Mouse (Mus musculus): Measurements from ENCODE around the gene Plin2. TPM values are rescaled to one million over a fixed set of nuclear protein-coding genes. Genes with fewer than 3 reads are reported as not detected.
"Not testable (repeated sequence)": the region's sequence is repeated elsewhere in the genome, so short reads cannot be mapped to it uniquely, and the experiment has no call there.

The Plin2 gene
- polyA plus RNA-seq, 1 experiment from 2014 or later: 144 TPM

DNA sequence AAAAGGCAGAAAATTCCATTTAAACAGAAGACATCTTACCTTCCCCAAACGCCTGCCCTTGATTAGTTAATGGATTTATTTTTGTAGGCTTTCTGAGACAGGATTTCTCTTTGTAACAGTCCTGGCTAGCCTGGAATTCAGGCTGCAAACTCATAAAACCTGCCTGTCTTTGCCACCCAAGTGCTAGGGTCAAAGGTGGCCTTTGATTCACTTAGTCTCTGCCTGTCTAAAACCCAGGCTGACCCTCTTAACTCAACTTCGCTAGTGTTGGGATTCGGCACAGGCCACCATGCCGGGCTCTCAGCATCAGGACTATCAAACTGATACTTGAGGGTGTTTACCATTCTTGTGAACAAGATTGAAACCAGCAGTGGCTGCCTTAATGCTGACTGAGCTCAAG, 38.0 kb downstream of the Plin2 start:
- no peak for ATAC-seq (ENCODE audit: low read depth)
- H3K9ac ChIP-seq: no peak overlapping the region

DNA sequence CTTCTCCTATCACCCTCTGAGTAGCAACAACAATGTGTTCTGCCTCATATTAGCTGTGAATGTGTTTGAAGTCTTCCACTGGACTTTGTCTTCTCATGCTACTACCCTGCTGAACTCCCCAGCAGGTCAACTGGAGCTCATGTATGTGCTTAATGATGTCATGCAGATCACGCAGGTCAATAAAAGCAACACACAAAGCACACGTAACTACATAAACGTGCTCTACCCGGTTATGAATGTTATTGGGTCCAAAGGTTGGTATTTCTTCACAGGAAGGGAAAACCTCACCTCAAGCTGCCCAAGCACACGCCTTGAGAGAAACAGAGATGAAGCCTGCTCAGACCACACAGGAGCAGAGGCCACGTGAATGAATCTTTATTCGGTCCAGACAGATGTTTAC, 43.4 kb downstream of the Plin2 start:
- H3K36me3 ChIP-seq; H3K27ac ChIP-seq; ATAC-seq (ENCODE audit: low read depth); H3K9me3 ChIP-seq (replicated peaks); H3K4me2 ChIP-seq; DNase-seq; H3K4me1 ChIP-seq (replicated peaks); H3K4me3 ChIP-seq (replicated peaks); H3K9ac ChIP-seq; H3K27me3 ChIP-seq: not testable (repeated sequence)
- WGBS (ENCODE audit: insufficient replicate concordance): 73% methylated on average over 7 of the region's 7 CpGs

More for the DNA sequence above, 38.0 kb downstream of the Plin2 start:
- Histone ChIP-seq H3K9me3 (replicated peaks) (no peaks in the 10 kb centered on the region), H3K4me1 (replicated peaks) (peaks cover 38% of the 10 kb centered on the region), H3K27me3 (no peaks in the 10 kb centered on the region), H3K27ac (no peak overlapping the region), H3K4me3 (replicated peaks) (no peak overlapping the region), H3K36me3 (no peaks in the 10 kb centered on the region), H3K4me2 (no peak overlapping the region)
- 80% methylated on average over 4 of the region's 4 CpGs for WGBS (ENCODE audit: insufficient replicate concordance)
- no peak for DNase-seq

DNA sequence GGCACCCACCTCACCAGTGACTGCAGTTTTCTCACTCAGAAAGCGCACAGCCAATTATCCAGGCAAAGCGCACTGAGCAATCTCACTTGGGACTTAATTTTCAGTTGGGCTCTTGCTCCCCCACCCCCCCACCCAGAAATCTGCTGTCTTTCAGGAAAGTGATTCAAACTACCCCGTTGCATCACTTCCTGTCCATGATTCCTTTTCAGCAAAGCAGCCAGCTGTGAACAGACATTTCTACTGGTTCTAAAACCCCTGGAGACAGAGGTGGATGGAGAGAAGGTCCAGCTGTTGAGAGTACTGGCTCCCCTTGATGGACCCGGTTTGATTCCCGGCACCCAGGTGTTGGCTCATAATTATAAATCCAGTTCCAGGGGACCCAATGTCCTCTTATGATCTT, 44.4 kb downstream of the Plin2 start:
- no peak overlapping the region for H3K9ac ChIP-seq
- H3K9me3 ChIP-seq (replicated peaks): no peaks in the 10 kb centered on the region
- no peaks in the 10 kb centered on the region for H3K36me3 ChIP-seq
- ATAC-seq (ENCODE audit: low read depth) (no peak), DNase-seq (no peak)
- WGBS (ENCODE audit: insufficient replicate concordance): 68% methylated on average over 5 of the region's 5 CpGs
- H3K27me3 ChIP-seq: no peaks in the 10 kb centered on the region
- H3K4me3 ChIP-seq (replicated peaks): no peak overlapping the region
- no peak overlapping the region for H3K4me2 ChIP-seq
- no peaks in the 10 kb centered on the region for H3K4me1 ChIP-seq (replicated peaks)
- no peak overlapping the region for H3K27ac ChIP-seq

DNA sequence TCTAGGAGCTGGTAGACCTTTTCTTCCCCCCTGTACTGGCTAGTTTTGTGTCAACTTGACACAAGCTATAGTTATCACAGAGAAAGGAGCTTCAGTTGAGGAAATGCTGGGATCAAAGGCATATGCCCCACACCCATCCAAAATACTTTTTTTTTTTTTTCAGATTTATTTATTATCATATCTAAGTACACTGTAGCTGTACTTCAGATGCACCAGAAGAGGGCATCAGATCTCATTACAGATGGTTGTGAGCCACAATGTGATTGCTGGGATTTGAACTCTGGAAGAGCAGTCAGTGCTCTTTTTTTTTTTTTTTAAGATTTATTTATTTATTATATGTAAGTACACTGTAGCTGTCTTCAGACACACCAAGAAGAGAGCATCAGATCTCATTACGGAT, 47.3 kb downstream of the Plin2 start:
- WGBS (ENCODE audit: insufficient replicate concordance): 70% methylated on average over 1 of the region's 1 CpGs
- not testable (repeated sequence) for H3K27ac ChIP-seq; DNase-seq; H3K9ac ChIP-seq; H3K27me3 ChIP-seq; H3K36me3 ChIP-seq; H3K4me3 ChIP-seq (replicated peaks); H3K4me1 ChIP-seq (replicated peaks); H3K9me3 ChIP-seq (replicated peaks); ATAC-seq (ENCODE audit: low read depth); H3K4me2 ChIP-seq

DNA sequence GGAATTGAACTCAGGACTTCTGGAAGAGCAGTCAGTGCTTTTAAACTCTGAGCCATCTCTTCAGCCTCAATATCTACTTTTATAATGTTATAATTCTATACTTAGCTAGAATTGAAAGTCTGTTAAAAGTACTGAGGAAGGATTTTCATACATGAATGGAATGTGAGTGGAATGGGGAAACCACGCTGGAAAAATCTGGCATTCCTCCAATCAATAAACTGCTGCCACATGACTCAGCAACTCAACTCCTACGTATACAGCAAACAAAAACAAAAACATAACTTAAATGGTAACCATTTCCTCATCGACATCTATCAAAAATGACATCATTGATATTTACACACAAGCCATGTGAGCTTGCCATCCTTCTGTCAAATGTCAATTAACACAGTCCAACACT, 47.7 kb downstream of the Plin2 start:
- WGBS (ENCODE audit: insufficient replicate concordance): 63% methylated on average over 3 of the region's 3 CpGs

DNA sequence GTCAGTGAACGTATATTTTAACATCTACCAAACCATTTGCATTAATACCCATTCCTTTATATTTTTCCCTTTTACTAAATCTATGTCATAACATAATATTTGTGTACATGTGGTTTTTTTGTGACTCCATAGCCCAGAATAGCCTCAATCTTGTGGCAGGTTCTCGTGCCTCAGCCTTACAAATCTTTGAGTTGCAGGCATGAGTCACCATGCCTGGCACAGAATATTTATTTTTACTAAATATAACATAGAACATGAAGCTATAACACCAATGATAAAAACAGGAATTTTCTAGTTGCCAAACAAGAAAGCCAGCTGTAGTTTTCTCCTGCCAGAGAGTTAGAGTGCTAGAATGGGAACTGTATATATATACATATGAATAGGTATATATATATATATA, 49.4 kb downstream of the Plin2 start:
- Histone ChIP-seq H3K36me3 (no peaks in the 10 kb centered on the region), H3K4me3 (replicated peaks) (no peak overlapping the region), H3K4me2 (no peak overlapping the region), H3K9me3 (replicated peaks) (no peaks in the 10 kb centered on the region), H3K27ac (no peak overlapping the region), H3K9ac (no peak overlapping the region), H3K27me3 (no peaks in the 10 kb centered on the region), H3K4me1 (replicated peaks) (no peaks in the 10 kb centered on the region)
- WGBS (ENCODE audit: insufficient replicate concordance): 55% methylated on average over 2 of the region's 2 CpGs
- DNase-seq (no peak), ATAC-seq (ENCODE audit: low read depth) (no peak)

More for the DNA sequence above, 47.7 kb downstream of the Plin2 start:
- Histone ChIP-seq H3K4me3 (replicated peaks) (no peak overlapping the region), H3K36me3 (no peaks in the 10 kb centered on the region), H3K9me3 (replicated peaks) (no peaks in the 10 kb centered on the region), H3K27ac (no peak overlapping the region), H3K4me1 (replicated peaks) (no peaks in the 10 kb centered on the region), H3K9ac (no peak overlapping the region), H3K27me3 (no peaks in the 10 kb centered on the region), H3K4me2 (no peak overlapping the region)
- ATAC-seq (ENCODE audit: low read depth) (no peak), DNase-seq (no peak)

DNA sequence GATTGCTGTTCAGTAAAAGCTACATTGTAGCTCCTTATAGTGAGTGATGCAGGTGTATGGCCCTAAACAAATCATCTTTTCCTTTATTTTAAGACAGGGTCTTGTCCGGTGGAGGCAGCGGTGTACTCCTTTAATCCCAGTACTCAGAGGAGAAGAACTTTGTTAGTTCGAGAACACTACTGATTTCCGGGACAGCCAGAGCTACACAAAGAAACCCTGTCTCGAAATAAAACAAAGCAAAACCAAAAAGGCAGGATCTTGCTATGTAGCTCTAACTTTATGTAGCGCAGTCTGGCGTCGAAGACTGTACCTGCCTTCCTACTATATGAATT, 57.6 kb downstream of the Plin2 start:
- Histone ChIP-seq H3K9me3 (replicated peaks) (no peaks in the 10 kb centered on the region), H3K9ac (peak overlapping the region; percentile 56), H3K27ac (peak overlapping the region; percentile 66), H3K4me3 (replicated peaks) (peak overlapping the region; percentile 97), H3K4me1 (replicated peaks) (peaks cover 27% of the 10 kb centered on the region), H3K4me2 (peak overlapping the region; percentile 82), H3K36me3 (peaks cover 9% of the 10 kb centered on the region), H3K27me3 (no peaks in the 10 kb centered on the region; the same call in 1 of the 2 replicates)
- DNase-seq (no peak), ATAC-seq (ENCODE audit: low read depth) (no peak)
- 27% methylated on average over 8 of the region's 8 CpGs for WGBS (ENCODE audit: insufficient replicate concordance)

DNA sequence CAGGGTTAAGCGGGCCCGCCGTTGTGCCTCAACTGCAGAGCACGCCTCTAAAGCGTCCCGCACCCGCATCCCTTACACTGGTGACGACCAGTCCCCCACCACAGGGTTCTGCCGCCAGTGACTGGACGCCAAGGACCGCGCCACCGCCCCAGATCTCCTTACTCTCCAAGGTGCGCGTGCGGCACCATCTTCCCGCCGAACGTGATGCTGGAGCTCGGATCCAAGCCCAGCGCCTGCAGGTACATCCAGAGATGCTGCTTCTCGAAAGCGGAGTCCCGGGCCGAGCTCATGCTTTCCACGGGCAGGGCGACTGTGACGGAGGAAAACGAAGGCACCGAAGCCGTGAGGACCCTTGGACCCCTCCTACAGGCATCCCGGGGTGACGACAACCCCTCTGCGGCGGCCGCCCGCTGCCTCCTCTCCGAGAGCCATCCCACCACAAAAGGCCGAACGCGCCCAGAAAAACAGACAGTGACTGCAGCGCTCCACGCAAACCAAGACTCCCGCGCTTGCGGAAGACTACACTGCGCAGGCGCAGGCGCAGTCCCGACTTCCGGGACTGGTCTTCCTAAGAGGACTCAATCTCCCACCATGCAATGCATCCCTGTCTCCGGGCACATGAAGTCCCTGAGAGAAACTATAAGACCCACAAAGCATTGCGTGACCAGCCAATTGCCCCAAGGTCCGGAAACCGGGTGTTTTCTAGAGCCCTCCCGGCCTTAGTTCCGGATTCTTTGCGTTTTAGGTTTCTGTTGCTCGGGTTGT, 58.2 kb downstream of the Plin2 start, which contains the start of gene Haus6:
Gene Haus6, minus strand, starts transcription at position 532 of the 765 bp plus-strand sequence.
- Histone ChIP-seq H3K27me3 (no peaks in the 10 kb centered on the region; the same call in 1 of the 2 replicates), H3K4me1 (replicated peaks) (peaks cover 27% of the 10 kb centered on the region), H3K9ac (peak within 1 kb of the TSS; percentile 94), H3K9me3 (replicated peaks) (no peaks in the 10 kb centered on the region), H3K27ac (peak within 1 kb of the TSS; percentile 86), H3K4me3 (replicated peaks) (peak within 1 kb of the TSS; percentile 97), H3K36me3 (peaks cover 13% of the 10 kb centered on the region), H3K4me2 (peak within 1 kb of the TSS; percentile 82)
- DNase-seq (peak; percentile 90), ATAC-seq (ENCODE audit: low read depth) (peak; percentile 100)
- under 1% methylated on average over 59 of the region's 59 CpGs for WGBS (ENCODE audit: insufficient replicate concordance)

Other genes with a start within 250 kb of the Plin2 start
- not detected in 2 replicates for gene Saxo1, start 111.7 kb downstream of the Plin2 start, polyA plus RNA-seq (2015; fragmentation: Nextera tagmentation; extraction: Ambion mirVana)
- gene Rraga, start 94.4 kb downstream of the Plin2 start, polyA plus RNA-seq (2015; fragmentation: Nextera tagmentation; extraction: Ambion mirVana): 31.5 and 36.6 TPM in 2 replicates
- 14.3 and 18.6 TPM in 2 replicates for gene Haus6, start 58.0 kb downstream of the Plin2 start, polyA plus RNA-seq (2015; fragmentation: Nextera tagmentation; extraction: Ambion mirVana)
- gene Dennd4c, start 78.5 kb upstream of the Plin2 start, polyA plus RNA-seq (2015; fragmentation: Nextera tagmentation; extraction: Ambion mirVana): 1.5 and 2.6 TPM in 2 replicates
- gene Rps6, start 187.4 kb upstream of the Plin2 start, polyA plus RNA-seq (2015; fragmentation: Nextera tagmentation; extraction: Ambion mirVana): 624 and 653 TPM in 2 replicates
- 5.3 and 6.7 TPM in 2 replicates for gene Acer2, start 204.3 kb upstream of the Plin2 start, polyA plus RNA-seq (2015; fragmentation: Nextera tagmentation; extraction: Ambion mirVana)

All from liver, embryonic 13.5 days (tissue).